Mouse (Mus musculus): ENCODE measurements around the gene Tfeb.

DNA sequence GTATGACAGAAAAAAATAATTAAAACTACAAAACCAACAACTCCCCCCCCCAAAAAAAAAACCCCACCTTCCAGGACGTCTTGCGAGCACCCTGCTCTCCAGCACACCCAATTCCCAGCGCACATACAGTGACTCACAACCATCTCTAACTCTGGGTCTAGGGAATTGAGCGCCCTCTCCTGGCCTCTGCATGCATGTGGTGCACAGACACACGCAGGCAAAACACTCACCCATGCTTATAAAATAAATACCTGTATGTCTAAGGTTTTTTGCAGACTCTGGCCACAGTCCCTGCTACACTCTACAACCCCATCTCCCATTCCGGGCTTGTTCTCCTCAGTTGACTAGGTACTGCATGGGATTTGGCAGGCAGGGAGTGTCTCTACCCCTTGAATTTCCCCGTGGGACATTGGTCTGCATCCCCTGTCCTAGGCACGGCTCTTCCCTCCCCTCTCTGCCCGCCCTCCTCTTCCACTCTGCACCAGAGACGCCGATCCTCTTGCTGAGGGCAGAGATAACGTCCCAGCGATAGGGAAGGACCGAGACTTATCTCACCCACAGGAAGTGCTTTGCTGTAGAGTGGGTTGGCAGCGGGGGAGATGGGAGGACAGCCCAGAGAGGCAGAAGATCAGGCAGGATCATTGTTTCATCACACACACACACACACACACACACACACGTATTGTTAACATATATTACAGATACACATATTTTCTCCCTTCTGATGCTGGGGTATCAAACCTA, 6.3 kb downstream of the Tfeb start:
- TF ChIP-seq CTCF (IDR thresholded peaks at IDR 0.05; ENCODE audit: low read depth, low read length) (no peak), POLR2A (IDR thresholded peaks at IDR 0.05; ENCODE audit: borderline replicate concordance, low read depth, low read length) (no peak)

All from bone marrow macrophage, adult 2 months (primary cell).